Mouse (Mus musculus) embryo, embryonic 9.5 days (tissue): ENCODE data around the gene Rhox3a.
"Not testable (repeated sequence)": the region's sequence is repeated elsewhere in the genome, so short reads cannot be mapped to it uniquely, and the experiment has no call there.

Source experiments
- DNase-seq: peaks from one replicate; pipeline ENCODE4 v3.0.0-alpha.2; 2017; ENCODE audit errors: extremely low spot score

Gene Rhox3a

GRCm38 (mm10) chrX:37249619-37250018 is at the start of gene Rhox3a:
Gene Rhox3a, plus strand, starts transcription at chrX:37249919.
- DNase-seq, result not testable (repeated sequence)

GRCm38 (mm10) chrX:37210941-37211340 is 38.8 kb upstream of the Rhox3a start, which contains the start of gene Gm9:
Gene Gm9, minus strand, starts transcription at chrX:37211041.
- DNase-seq, result no peak

GRCm38 (mm10) chrX:37222158-37222557 is 27.6 kb upstream of the Rhox3a start, which contains the start of gene Rhox1:
Gene Rhox1, minus strand, starts transcription at chrX:37222258.
- not testable (repeated sequence) for DNase-seq

GRCm38 (mm10) chrX:37244676-37245075 is 5.0 kb upstream of the Rhox3a start, which contains the start of gene Rhox2a:
Gene Rhox2a, plus strand, starts transcription at chrX:37244976.
- not testable (repeated sequence) for DNase-seq

- not testable (repeated sequence) for DNase-seq
Observed at GRCm38 (mm10) chrX:37265038-37265437, 15.3 kb downstream of the Rhox3a start, which contains the start of gene Rhox4a. Gene Rhox4a, plus strand, starts transcription at chrX:37265338.
